Mouse (Mus musculus): ENCODE measurements around the gene Eral1.

Eral1 gene

GRCm38 (mm10) chr11:78031389-78031788 is 48.8 kb downstream of the Eral1 start:
- TF ChIP-seq GATA4 (IDR thresholded peaks at IDR 0.05; ENCODE audit: insufficient replicate concordance, low read length), result no peak

GRCm38 (mm10) chr11:78030600-78030999 is 49.6 kb downstream of the Eral1 start:
- no peak for TF ChIP-seq GATA4 (IDR thresholded peaks at IDR 0.05; ENCODE audit: insufficient replicate concordance, low read length)

GRCm38 (mm10) chr11:78029240-78029639 is 50.9 kb downstream of the Eral1 start:
- no peak for TF ChIP-seq GATA4 (IDR thresholded peaks at IDR 0.05; ENCODE audit: insufficient replicate concordance, low read length)

- TF ChIP-seq GATA4 (IDR thresholded peaks at IDR 0.05; ENCODE audit: insufficient replicate concordance, low read length), result no peak
Observed at GRCm38 (mm10) chr11:78023607-78024006, 56.6 kb downstream of the Eral1 start.

Data from liver, adult (tissue).